Mouse (Mus musculus): ENCODE results near the gene Espl1.

GRCm38 (mm10) chr15:102355871-102356441 lies 59.9 kb downstream of the Espl1 start:
- TF ChIP-seq CTCF (IDR thresholded peaks at IDR 0.05) (no peak), EP300 (IDR thresholded peaks at IDR 0.05; ENCODE audit: insufficient read depth, low read depth, low read length) (no peak), POLR2A (IDR thresholded peaks at IDR 0.05; ENCODE audit: insufficient read depth, low read depth, low read length) (no peak)

Measured in heart, adult 2 months (tissue).